Mouse (Mus musculus): ENCODE data around the gene Amh. TPM values are rescaled to one million over a fixed set of nuclear protein-coding genes. Genes with fewer than 3 reads are reported as not detected.

Amh gene
- total RNA-seq, 2 experiments from 2014 or later = 2.7 to 5.3 TPM

- DNase-seq (ENCODE audit: low spot score in 2 of 2) = no peak
- peak overlapping the region; percentile 85 for H3K27ac ChIP-seq
- no peak overlapping the region for H3K4me3 ChIP-seq
- no peak for TF ChIP-seq CTCF (conservative IDR thresholded peaks at IDR 0.05)
These were observed 40.1 kb downstream of the Amh start for GRCm38 (mm10) chr10:80845055-80845693.

- no peak for TF ChIP-seq CTCF (conservative IDR thresholded peaks at IDR 0.05)
- DNase-seq (ENCODE audit: low spot score in 2 of 2) = peak in 1 of 2 experiments; percentile 54
- Histone ChIP-seq H3K27ac (0 out of 2 replicates have a peak overlapping the region, but pooled peaks have one; percentile 85), H3K4me3 (no peak overlapping the region)
These were observed 40.7 kb downstream of the Amh start for GRCm38 (mm10) chr10:80845732-80846131.

GRCm38 (mm10) chr10:80848571-80848970 lies 43.5 kb downstream of the Amh start:
- DNase-seq (ENCODE audit: low spot score in 2 of 2) = no peak
- Histone ChIP-seq H3K4me3 (no peak overlapping the region), H3K27ac (no peak overlapping the region)
- no peak for TF ChIP-seq CTCF (conservative IDR thresholded peaks at IDR 0.05)

- Histone ChIP-seq H3K27ac (peak within 1 kb of the TSS; percentile 89), H3K4me3 (peak within 1 kb of the TSS; percentile 99)
- no peak for TF ChIP-seq CTCF (conservative IDR thresholded peaks at IDR 0.05)
- peak; percentile 95 to 96 for DNase-seq (ENCODE audit: low spot score in 2 of 2)
These were observed 50.1 kb downstream of the Amh start, which contains the start of the genes Lsm7 and Sppl2b for GRCm38 (mm10) chr10:80854913-80855748. Lsm7 (minus strand) TSS chr10:80855209. Sppl2b (plus strand) TSS chr10:80855275.

GRCm38 (mm10) chr10:80855749-80856073 lies 50.7 kb downstream of the Amh start:
- DNase-seq (ENCODE audit: low spot score in 2 of 2) = no peak
- Histone ChIP-seq H3K27ac (peak overlapping the region; percentile 89), H3K4me3 (peak overlapping the region; percentile 99)
- TF ChIP-seq CTCF (conservative IDR thresholded peaks at IDR 0.05) = no peak

- no peak for DNase-seq (ENCODE audit: low spot score in 2 of 2)
- peak overlapping the region; percentile 99 for H3K4me3 ChIP-seq
- TF ChIP-seq CTCF (conservative IDR thresholded peaks at IDR 0.05) = peak; percentile 44
- H3K27ac ChIP-seq = peak overlapping the region; percentile 89
These were observed 51.2 kb downstream of the Amh start for GRCm38 (mm10) chr10:80856267-80856666.

- Histone ChIP-seq H3K4me3 (peak overlapping the region; percentile 2; the same call in 1 of the 2 replicates), H3K27ac (peak overlapping the region; percentile 89)
- no peak for DNase-seq (ENCODE audit: low spot score in 2 of 2)
- no peak for TF ChIP-seq CTCF (conservative IDR thresholded peaks at IDR 0.05)
These were observed 51.9 kb downstream of the Amh start for GRCm38 (mm10) chr10:80856908-80857307.

Small RNA genes lying within 50 kb of the gene (microRNA-seq; reads per million reads assigned to microRNA genes)
- 3.8 to 4.1 reads per million in 2 experiments for gene Mir1982

Other genes starting within 250 kb of the Amh start
- gene Rexo1, start 243.7 kb upstream of the Amh start, total RNA-seq (2021) = 10 to 100 TPM; 51.6 to 52.8 TPM
- gene Klf16, start 227.9 kb upstream of the Amh start, total RNA-seq (2021) = 10 to 100 TPM; 50.8 to 56.8 TPM
- gene Abhd17a, start 214.9 kb upstream of the Amh start, total RNA-seq (2021) = 100 to 1,000 TPM; 158 to 166 TPM
- 10 to 100 TPM; 42.9 to 43.1 TPM for gene Scamp4, start 202.4 kb upstream of the Amh start, total RNA-seq (2021)
- 1 to 10 TPM; 1.3 to 3.5 TPM for gene Adat3, start 202.4 kb upstream of the Amh start, total RNA-seq (2021)
- 1 to 10 TPM; 3.0 to 4.5 TPM for gene Gm49322, start 199.2 kb upstream of the Amh start, total RNA-seq (2021)
- gene Csnk1g2, start 182.4 kb upstream of the Amh start, total RNA-seq (2021) = 100 to 1,000 TPM; 221 to 228 TPM
- gene Btbd2, start 148.2 kb upstream of the Amh start, total RNA-seq (2021) = 100 to 1,000 TPM; 102 to 105 TPM
- 10 to 100 TPM; 45.3 to 46.9 TPM for gene Mknk2, start 127.1 kb upstream of the Amh start, total RNA-seq (2021)
- 10 to 100 TPM; 10.6 to 16.5 TPM for gene Mob3a, start 103.3 kb upstream of the Amh start, total RNA-seq (2021)
- 10 to 100 TPM; 65.0 to 69.0 TPM for gene Izumo4, start 103.1 kb upstream of the Amh start, total RNA-seq (2021)
- 100 to 1,000 TPM; 145 to 153 TPM for gene Ap3d1, start 63.0 kb upstream of the Amh start, total RNA-seq (2021)
- 10 to 100 TPM; 52.0 to 63.6 TPM for gene Dot1l, start 50.0 kb upstream of the Amh start, total RNA-seq (2021)
- gene Sf3a2, start 7.0 kb upstream of the Amh start, total RNA-seq (2021) = 10 to 100 TPM; 51.7 to 55.1 TPM
- gene Plekhj1, start 6.6 kb upstream of the Amh start, total RNA-seq (2021) = 10 to 100 TPM; 68.4 to 76.3 TPM
- 1 to 10 TPM; 1.9 to 2.5 TPM for gene Jsrp1, start 8.3 kb downstream of the Amh start, total RNA-seq (2021)
- gene Oaz1, start 21.4 kb downstream of the Amh start, total RNA-seq (2021) = 100 to 1,000 TPM; 478 to 493 TPM
- 10 to 100 TPM; 49.4 to 54.3 TPM for gene Lingo3, start 38.8 kb downstream of the Amh start, total RNA-seq (2021)
- gene Lsm7, start 50.0 kb downstream of the Amh start, total RNA-seq (2021) = 10 to 100 TPM; 51.6 to 53.3 TPM
- 10 to 100 TPM; 61.2 to 63.2 TPM for gene Sppl2b, start 50.0 kb downstream of the Amh start, total RNA-seq (2021)
- under 1 TPM; 0.46 to 0.56 TPM for gene Tmprss9, start 66.6 kb downstream of the Amh start, total RNA-seq (2021)
- 100 to 1,000 TPM; 134 to 145 TPM for gene Timm13, start 95.7 kb downstream of the Amh start, total RNA-seq (2021)
- 10 to 100 TPM; 20.8 to 21.9 TPM for gene Lmnb2, start 113.0 kb downstream of the Amh start, total RNA-seq (2021)
- gene Gadd45b, start 124.8 kb downstream of the Amh start, total RNA-seq (2021) = 10 to 100 TPM; 17.0 to 17.5 TPM
- 100 to 1,000 TPM; 161 to 176 TPM for gene Gng7, start 209.7 kb downstream of the Amh start, total RNA-seq (2021)
- 100 to 1,000 TPM in 1 of 2 experiments, 10 to 100 TPM in 1; 95.2 to 100 TPM for gene Diras1, start 220.4 kb downstream of the Amh start, total RNA-seq (2021)
- gene Slc39a3, start 232.2 kb downstream of the Amh start, total RNA-seq (2021) = 10 to 100 TPM; 60.8 to 66.1 TPM